Mouse (Mus musculus) olfactory bulb, adult 2 months (tissue): ENCODE measurements around the gene Amz2. TPM values are rescaled to one million over a fixed set of nuclear protein-coding genes. Genes with fewer than 3 reads are reported as not detected.

Experiments used
- H3K27ac ChIP-seq: fragments of 200-500 bp; 2 replicates; pipeline ENCODE4 v1.5.1; 2012; ENCODE audit warnings: low read depth, low read length; ENCODE audit not compliant: insufficient read depth
- H3K4me1 ChIP-seq: fragments of 200-500 bp; 2 replicates; pipeline ENCODE4 v1.6.1; 2012; ENCODE audit warnings: low read length; ENCODE audit not compliant: control insufficient read depth, insufficient read depth
- H3K4me3 ChIP-seq: fragments of 200-500 bp; 2 replicates; pipeline ENCODE4 v1.5.1; 2012; ENCODE audit warnings: mild to moderate bottlenecking, low read depth, low read length, moderate library complexity; ENCODE audit not compliant: insufficient read depth
- CTCF ChIP-seq: fragments of 200-500 bp; IDR thresholded peaks from 2 replicates; pipeline ENCODE4 v1.5.1; 2012; ENCODE audit warnings: low read depth, mild to moderate bottlenecking, low read length, moderate library complexity; ENCODE audit not compliant: insufficient read depth
- POLR2A ChIP-seq: fragments of 200-500 bp; IDR thresholded peaks from 2 replicates; pipeline ENCODE4 v1.6.1; 2012; ENCODE audit warnings: mild to moderate bottlenecking, low read depth, low read length, moderate library complexity; ENCODE audit not compliant: insufficient read depth
- WGBS: fragments of 180-500 bp; shearing (Covaris S2); methylation state at CpG from one replicate; pipeline ENCODE4 v1.1.7; 2018; 5-methylcytosine and 5-hydroxymethylcytosine counted together
- polyA plus RNA-seq: library from polyadenylated mRNA; stranded (reverse); fragments of >200 nt; gene quantifications from 2 replicates; pipeline ENCODE4 v1.2.4, GENCODE M21; 2012; ENCODE audit warnings: low replicate concordance; ENCODE audit not compliant: missing spikeins, insufficient read depth, insufficient read length

The Amz2 gene
- polyA plus RNA-seq, 1 experiment: not detected

DNA sequence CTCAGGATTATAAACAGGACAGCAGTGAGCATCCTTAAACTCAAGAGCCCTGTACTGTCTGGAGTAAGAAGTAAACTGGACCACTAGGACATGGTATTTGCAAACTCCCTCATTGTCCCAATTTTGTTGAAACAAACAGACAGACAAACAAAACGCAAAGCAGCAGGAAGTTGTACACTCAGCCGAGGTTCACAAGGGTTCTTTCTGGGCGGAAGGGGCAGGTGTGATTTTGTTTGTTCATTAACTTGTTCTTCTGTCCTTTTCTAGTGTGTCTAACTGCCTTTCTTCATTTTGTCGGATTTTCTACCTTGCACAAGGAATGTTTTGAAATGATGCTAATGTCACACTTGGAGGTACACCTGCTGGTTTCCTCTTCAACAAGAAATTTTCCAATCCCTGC is 6.3 kb upstream of the Amz2 start:
- Histone ChIP-seq H3K27ac (no peak overlapping the region), H3K4me1 (peaks cover 7% of the 10 kb centered on the region), H3K4me3 (no peak overlapping the region)
- no peak for TF ChIP-seq POLR2A
- no peak for TF ChIP-seq CTCF
- WGBS: 60% methylated on average over 4 of the region's 4 CpGs

GRCm38 (mm10) chr11:109419961-109420566 is 5.7 kb upstream of the Amz2 start:
- H3K4me3 ChIP-seq: no peak overlapping the region; the same call in 1 of the 2 replicates
- H3K4me1 ChIP-seq: peaks cover 7% of the 10 kb centered on the region
- TF ChIP-seq POLR2A (no peak), CTCF (no peak)
- no peak overlapping the region for H3K27ac ChIP-seq
- 40% methylated on average over 16 of the region's 16 CpGs for WGBS

DNA sequence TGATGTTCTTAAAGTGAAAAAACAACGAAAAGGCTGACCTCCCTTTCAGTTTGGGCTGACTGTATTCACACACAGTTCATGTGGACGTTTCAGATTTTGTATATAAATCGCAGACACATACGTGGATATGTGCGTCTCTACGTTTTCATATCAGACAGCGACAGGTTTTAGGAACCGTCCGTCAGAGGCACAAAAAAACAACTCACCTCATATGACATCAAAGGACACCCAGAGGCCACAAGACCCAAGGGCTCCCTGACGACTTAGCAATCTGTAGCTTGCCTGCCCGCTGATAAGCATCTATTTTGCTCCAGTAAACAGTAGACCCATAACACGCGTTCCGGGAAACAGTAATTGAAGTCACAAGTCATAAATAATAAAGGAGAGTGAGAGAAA is 5.2 kb upstream of the Amz2 start:
- TF ChIP-seq CTCF (no peak), POLR2A (no peak)
- H3K27ac ChIP-seq: no peak overlapping the region
- WGBS: 93% methylated on average over 14 of the region's 14 CpGs
- H3K4me3 ChIP-seq: no peak overlapping the region
- peaks cover 11% of the 10 kb centered on the region for H3K4me1 ChIP-seq

DNA sequence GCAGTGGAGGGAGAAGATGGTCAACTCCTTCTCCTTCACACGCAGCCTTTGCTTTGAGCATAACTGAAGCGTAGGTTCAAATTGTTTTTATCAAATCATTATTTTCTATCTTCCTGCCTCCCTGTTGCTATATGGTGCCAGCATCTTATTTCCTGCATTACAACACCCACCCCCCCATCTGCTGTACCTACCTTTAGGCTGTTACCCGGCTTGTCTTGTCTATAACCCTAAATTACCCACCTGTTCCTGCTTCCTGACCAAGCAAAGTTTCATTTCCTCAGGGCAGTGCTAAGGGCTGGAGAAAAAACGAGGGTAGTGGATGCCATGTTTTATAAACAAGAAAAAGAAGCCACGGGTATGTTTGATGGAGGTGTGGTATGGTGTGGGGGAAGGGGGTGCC is 4.5 kb upstream of the Amz2 start:
- WGBS: 87% methylated on average over 5 of the region's 5 CpGs
- Histone ChIP-seq H3K4me1 (peaks cover 11% of the 10 kb centered on the region), H3K27ac (no peak overlapping the region), H3K4me3 (no peak overlapping the region)
- TF ChIP-seq CTCF (no peak), POLR2A (no peak)

DNA sequence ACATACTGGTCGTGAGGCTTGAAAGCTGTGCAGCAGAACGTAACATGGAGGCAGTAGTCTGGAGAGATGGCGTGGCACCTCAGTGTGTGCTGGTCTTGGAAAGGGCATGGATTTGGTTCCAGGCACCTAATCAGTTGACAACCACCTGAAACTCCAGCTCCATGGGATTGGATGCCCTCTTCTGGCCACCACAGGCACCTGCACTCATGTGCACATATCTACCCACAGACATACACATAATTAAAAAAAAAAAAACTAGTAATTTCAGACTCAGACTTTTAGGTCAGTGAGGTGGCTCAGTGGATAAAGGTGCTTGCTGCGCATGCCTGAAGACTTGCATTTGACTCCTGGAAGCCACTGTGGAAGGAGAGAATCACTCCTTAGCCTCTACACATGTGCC is 3.5 kb upstream of the Amz2 start:
- H3K27ac ChIP-seq: no peak overlapping the region
- TF ChIP-seq CTCF: no peak
- no peak for TF ChIP-seq POLR2A
- 98% methylated on average over 4 of the region's 4 CpGs for WGBS
- no peak overlapping the region for H3K4me3 ChIP-seq
- H3K4me1 ChIP-seq: peaks cover 11% of the 10 kb centered on the region

DNA sequence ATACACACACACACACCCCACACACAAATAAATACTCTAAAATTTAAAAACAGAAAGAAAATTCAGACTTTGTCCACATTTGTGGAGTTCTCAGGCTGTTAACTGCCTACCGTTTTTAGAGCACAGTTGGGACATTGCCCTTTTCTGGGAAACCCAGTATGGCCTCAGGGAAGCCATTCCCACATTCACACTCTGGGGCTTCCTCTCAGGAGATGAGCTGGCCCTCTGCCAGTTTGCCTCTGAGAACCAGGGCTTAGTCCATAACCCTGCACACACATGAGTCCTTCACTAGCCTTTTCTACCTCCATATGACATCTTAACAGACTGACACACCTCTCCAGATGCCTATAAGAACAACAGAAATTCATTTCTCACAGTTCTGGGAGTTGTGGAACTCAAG is 2.5 kb upstream of the Amz2 start:
- TF ChIP-seq POLR2A (no peak), CTCF (no peak)
- no peak overlapping the region for H3K27ac ChIP-seq
- H3K4me3 ChIP-seq: no peak overlapping the region
- peaks cover 11% of the 10 kb centered on the region for H3K4me1 ChIP-seq
- 47% methylated on average over 1 of the region's 1 CpGs for WGBS

DNA sequence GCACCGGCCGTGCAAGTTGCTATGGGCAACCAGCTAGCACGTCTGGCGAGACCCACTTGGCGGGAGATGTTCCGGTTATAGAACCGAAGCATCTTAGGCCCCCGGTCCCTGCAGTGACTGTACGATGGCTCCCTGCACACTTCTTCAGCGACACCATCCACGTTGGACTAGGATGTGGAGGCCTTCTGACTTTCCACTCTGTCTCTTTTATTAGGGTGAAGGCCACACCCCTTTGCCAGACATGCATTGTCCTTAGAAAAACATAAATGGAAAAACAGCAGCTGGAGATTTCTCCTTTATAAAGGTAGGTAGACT is 483 bp downstream of the Amz2 start:
- Histone ChIP-seq H3K4me1 (peaks cover 4% of the 10 kb centered on the region; the same call in 1 of the 2 replicates), H3K4me3 (peak overlapping the region; percentile 56), H3K27ac (peak overlapping the region; percentile 43)
- under 1% methylated on average over 11 of the region's 11 CpGs for WGBS
- TF ChIP-seq CTCF (no peak), POLR2A (no peak)

DNA sequence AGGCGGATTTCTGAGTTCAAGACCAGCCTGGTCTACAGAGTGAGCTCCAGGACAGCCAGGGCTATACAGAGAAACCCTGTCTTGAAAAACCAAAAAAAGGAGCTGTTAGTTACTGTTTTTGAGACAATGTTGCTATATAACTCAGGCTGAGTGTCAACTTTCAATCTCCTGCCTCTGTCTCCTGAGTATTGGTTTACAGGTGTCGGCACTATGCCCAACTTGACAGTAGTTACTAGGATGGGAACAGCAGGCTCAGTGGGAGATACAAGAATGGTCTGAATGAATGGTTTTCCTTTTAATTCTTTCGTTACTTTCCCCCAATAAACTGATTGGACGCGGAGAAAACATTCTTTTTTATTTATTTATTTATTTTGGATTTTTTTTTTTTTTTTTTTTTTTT is 1.6 kb downstream of the Amz2 start:
- H3K4me3 ChIP-seq: no peak overlapping the region
- TF ChIP-seq POLR2A (no peak), CTCF (no peak)

GRCm38 (mm10) chr11:109434233-109434798 is 8.6 kb downstream of the Amz2 start:
- 89% methylated on average over 16 of the region's 16 CpGs for WGBS
- H3K4me3 ChIP-seq: no peak overlapping the region
- TF ChIP-seq POLR2A (no peak), CTCF (no peak)
- no peak overlapping the region for H3K27ac ChIP-seq
- peaks cover 14% of the 10 kb centered on the region for H3K4me1 ChIP-seq

More for the DNA sequence above, 1.6 kb downstream of the Amz2 start:
- Histone ChIP-seq H3K4me1 (peaks cover 7% of the 10 kb centered on the region; the same call in 1 of the 2 replicates), H3K27ac (no peak overlapping the region)
- 97% methylated on average over 5 of the region's 5 CpGs for WGBS
